Comparison of ENCODE assay signal across 13 mouse cellular contexts in genomic region chr8:50917540-50917939, GRCm38 (mm10).
A peak's percentile ranks its signal among the peaks of the same experiment; 100 is the strongest.
DNase-seq lines count a peak whose midpoint lies in the region; ATAC-seq and TF ChIP-seq lines count a peak whose summit lies in the region.
"Had no signal": no experiment of that assay in that cellular context is flagged by ENCODE, and none has a peak within 500 bp of the region (broad histone marks: within the 10 kb centered on the region; RNA-seq: fewer than 3 reads in every experiment).

No protein-coding gene starts in this region.

- ATAC-seq in forebrain, embryonic 13.5 days: no peak
- ATAC-seq in forebrain, embryonic 12.5 days (ENCODE audit: low FRiP score): no peak
- ATAC-seq in forebrain, postnatal 0 days: no peak
- ATAC-seq in midbrain, embryonic 14.5 days (ENCODE audit: low FRiP score, low TSS enrichment): no peak
- no peak for ATAC-seq in liver, embryonic 11.5 days (replicated peaks; ENCODE audit: low FRiP score)
- ATAC-seq: activated CD4-positive, CD25-positive, alpha-beta regulatory T cell, adult 4 months had no signal

- peak overlapping the region; percentile 98; the same call in 1 of the 2 replicates for H3K4me2 ChIP-seq in forebrain, embryonic 13.5 days
- H3K4me2 ChIP-seq in forebrain, embryonic 12.5 days: no peak overlapping the region
- peak overlapping the region; percentile 98; the same call in 1 of the 2 replicates for H3K4me2 ChIP-seq in forebrain, postnatal 0 days (ENCODE audit: low read depth)
- H3K4me2 ChIP-seq in midbrain, embryonic 14.5 days (ENCODE audit: low read length): peak overlapping the region; percentile 95
- H3K4me2 ChIP-seq in liver, embryonic 11.5 days: no peak overlapping the region

- no peaks in the 10 kb centered on the region for H3K9me3 ChIP-seq in forebrain, embryonic 13.5 days (replicated peaks)
- H3K9me3 ChIP-seq in forebrain, embryonic 12.5 days: no peaks in the 10 kb centered on the region
- H3K9me3 ChIP-seq in E14TG2a.4 (ENCODE audit: low read length): no peaks in the 10 kb centered on the region
- H3K9me3 ChIP-seq in forebrain, postnatal 0 days (ENCODE audit: low read length): no peaks in the 10 kb centered on the region
- H3K9me3 ChIP-seq in midbrain, embryonic 14.5 days (ENCODE audit: control insufficient read depth, low read length): no peaks in the 10 kb centered on the region
- H3K9me3 ChIP-seq in liver, embryonic 11.5 days (ENCODE audit: control insufficient read depth, low read length): no peaks in the 10 kb centered on the region
- H3K9me3 ChIP-seq: embryonic facial prominence, embryonic 15.5 days had no signal

- no peak overlapping the region for H3K9ac ChIP-seq in forebrain, embryonic 13.5 days
- H3K9ac ChIP-seq in forebrain, embryonic 12.5 days: no peak overlapping the region
- H3K9ac ChIP-seq in forebrain, postnatal 0 days: no peak overlapping the region; the same call in 1 of the 2 replicates
- peak overlapping the region; percentile 68; the same call in 1 of the 2 replicates for H3K9ac ChIP-seq in midbrain, embryonic 14.5 days (replicated peaks; ENCODE audit: low read length)
- no peak overlapping the region for H3K9ac ChIP-seq in liver, embryonic 11.5 days (ENCODE audit: low read depth, low read length)
- H3K9ac ChIP-seq: embryonic facial prominence, embryonic 15.5 days had no signal

- TF ChIP-seq CTCF in E14TG2a.4 (conservative IDR thresholded peaks at IDR 0.05; ENCODE audit: low read length): peak; percentile 30
- peak; percentile 45 for TF ChIP-seq CTCF in forebrain, postnatal 0 days (IDR thresholded peaks at IDR 0.05; ENCODE audit: low read depth)

- H3K4me3 ChIP-seq in forebrain, embryonic 13.5 days: no peak overlapping the region
- no peak overlapping the region for H3K4me3 ChIP-seq in forebrain, embryonic 12.5 days (replicated peaks)
- no peak overlapping the region for H3K4me3 ChIP-seq in E14TG2a.4 (replicated peaks; ENCODE audit: low read length)
- H3K4me3 ChIP-seq in forebrain, postnatal 0 days (ENCODE audit: low read depth, low read length): peak overlapping the region; percentile 75
- peak overlapping the region; percentile 77 for H3K4me3 ChIP-seq in midbrain, embryonic 14.5 days (replicated peaks; ENCODE audit: low read depth, low read length)
- H3K4me3 ChIP-seq in liver, embryonic 11.5 days (ENCODE audit: low read depth, low read length): no peak overlapping the region
- H3K4me3 ChIP-seq: embryonic facial prominence, embryonic 15.5 days had no signal

- H3K27me3 ChIP-seq in forebrain, embryonic 13.5 days: peaks cover 11% of the 10 kb centered on the region
- peaks cover 16% of the 10 kb centered on the region; the same call in 1 of the 2 replicates for H3K27me3 ChIP-seq in forebrain, embryonic 12.5 days
- H3K27me3 ChIP-seq in E14TG2a.4 (ENCODE audit: insufficient read depth, low read length): peaks cover 44% of the 10 kb centered on the region
- no peaks in the 10 kb centered on the region for H3K27me3 ChIP-seq in forebrain, postnatal 0 days (ENCODE audit: insufficient read depth, low read length)
- no peaks in the 10 kb centered on the region for H3K27me3 ChIP-seq in midbrain, embryonic 14.5 days (ENCODE audit: control insufficient read depth, insufficient read depth, low read length)
- H3K27me3 ChIP-seq in liver, embryonic 11.5 days (replicated peaks; ENCODE audit: control insufficient read depth, insufficient read depth, low read length): peaks cover 26% of the 10 kb centered on the region

- no peak overlapping the region for H3K27ac ChIP-seq in forebrain, embryonic 13.5 days
- no peak overlapping the region for H3K27ac ChIP-seq in forebrain, embryonic 12.5 days
- H3K27ac ChIP-seq in forebrain, postnatal 0 days (ENCODE audit: low read depth, low read length): no peak overlapping the region
- peak overlapping the region; percentile 87; the same call in 1 of the 2 replicates for H3K27ac ChIP-seq in midbrain, embryonic 14.5 days (replicated peaks; ENCODE audit: low read depth, low read length)
- no peak overlapping the region for H3K27ac ChIP-seq in liver, embryonic 11.5 days (ENCODE audit: low read depth, low read length)
- H3K27ac ChIP-seq: embryonic facial prominence, embryonic 15.5 days had no signal

- 21% methylated on average over 5 of the region's 5 CpGs for WGBS in forebrain, embryonic 13.5 days
- 22% methylated on average over 5 of the region's 5 CpGs for WGBS in forebrain, embryonic 12.5 days
- WGBS in forebrain, postnatal 0 days: 22% methylated on average over 5 of the region's 5 CpGs
- whole genome bisulfite sequencing in midbrain, embryonic 14.5 days: 23% methylated on average over 5 of the region's 5 CpGs
- 23% methylated on average over 5 of the region's 5 CpGs for WGBS in liver, embryonic 11.5 days

- H3K4me1 ChIP-seq in forebrain, embryonic 13.5 days: peaks cover 13% of the 10 kb centered on the region
- H3K4me1 ChIP-seq in forebrain, embryonic 12.5 days: peaks cover 12% of the 10 kb centered on the region
- peaks cover 21% of the 10 kb centered on the region for H3K4me1 ChIP-seq in E14TG2a.4 (replicated peaks; ENCODE audit: low read depth, low read length)
- H3K4me1 ChIP-seq in forebrain, postnatal 0 days (ENCODE audit: insufficient read depth): 0 out of 2 replicates have a peak, but pooled peaks cover 4% of the 10 kb centered on the region
- H3K4me1 ChIP-seq in midbrain, embryonic 14.5 days (ENCODE audit: control insufficient read depth, insufficient read depth, low read length): 0 out of 2 replicates have a peak, but pooled peaks cover 8% of the 10 kb centered on the region
- H3K4me1 ChIP-seq in liver, embryonic 11.5 days (replicated peaks; ENCODE audit: control insufficient read depth, insufficient read depth, low read length): no peaks in the 10 kb centered on the region; the same call in 1 of the 2 replicates

- no peaks in the 10 kb centered on the region for H3K36me3 ChIP-seq in forebrain, embryonic 13.5 days (ENCODE audit: poor library complexity, severe bottlenecking)
- H3K36me3 ChIP-seq in forebrain, embryonic 12.5 days (replicated peaks): no peaks in the 10 kb centered on the region
- no peaks in the 10 kb centered on the region for H3K36me3 ChIP-seq in E14TG2a.4 (ENCODE audit: insufficient read depth, low read length)
- no peaks in the 10 kb centered on the region for H3K36me3 ChIP-seq in forebrain, postnatal 0 days (ENCODE audit: insufficient read depth)
- H3K36me3 ChIP-seq in midbrain, embryonic 14.5 days (ENCODE audit: control insufficient read depth, insufficient read depth, low read length): no peaks in the 10 kb centered on the region
- no peaks in the 10 kb centered on the region for H3K36me3 ChIP-seq in liver, embryonic 11.5 days (ENCODE audit: control insufficient read depth, insufficient read depth, low read length)
- H3K36me3 ChIP-seq: embryonic facial prominence, embryonic 15.5 days had no signal

- DNase-seq in forebrain, postnatal 0 days: no peak
- DNase-seq in midbrain, embryonic 14.5 days: peak; percentile 74
- no peak for DNase-seq in liver, embryonic 11.5 days (ENCODE audit: low spot score)
- DNase-seq in urinary bladder, postnatal 36 days (ENCODE audit: low spot score in 2 of 2): no peak
- no peak for DNase-seq in yolk sac, embryonic 10.5 days (ENCODE audit: low spot score)
- DNase-seq: heart, adult 11 months; heart, postnatal 10 days; kidney, adult 2 months had no signal

Comparison
In these comparisons a context has a peak if more than half of its experiments do, and no peak if none do; other contexts are left out.
1. H3K4me2 ChIP-seq: peak in forebrain, embryonic 13.5 days (single experiment), forebrain, postnatal 0 days (single experiment) and midbrain, embryonic 14.5 days (single experiment); none in forebrain, embryonic 12.5 days (single experiment) and liver, embryonic 11.5 days (single experiment).
2. H3K4me3 ChIP-seq: peak in forebrain, postnatal 0 days (single experiment) and midbrain, embryonic 14.5 days (single experiment); none in forebrain, embryonic 13.5 days (single experiment), forebrain, embryonic 12.5 days (single experiment), E14TG2a.4 (single experiment) and liver, embryonic 11.5 days (single experiment).